Mouse (Mus musculus) layer of hippocampus, adult 9-10 months (tissue): ENCODE data around the gene Setd6.
A peak's percentile ranks its signal among the peaks of the same experiment; 100 is the strongest.

Experiments used
- DNase-seq: peaks from one replicate; pipeline ENCODE4 v3.0.0; 2022; ENCODE audit warnings: low spot score

Setd6 gene

GRCm38 (mm10) chr8:95711029-95711428, 4.7 kb upstream of the Setd6 start:
- DNase-seq: no peak

GRCm38 (mm10) chr8:95712395-95712794, 3.3 kb upstream of the Setd6 start:
- DNase-seq: no peak

DNA sequence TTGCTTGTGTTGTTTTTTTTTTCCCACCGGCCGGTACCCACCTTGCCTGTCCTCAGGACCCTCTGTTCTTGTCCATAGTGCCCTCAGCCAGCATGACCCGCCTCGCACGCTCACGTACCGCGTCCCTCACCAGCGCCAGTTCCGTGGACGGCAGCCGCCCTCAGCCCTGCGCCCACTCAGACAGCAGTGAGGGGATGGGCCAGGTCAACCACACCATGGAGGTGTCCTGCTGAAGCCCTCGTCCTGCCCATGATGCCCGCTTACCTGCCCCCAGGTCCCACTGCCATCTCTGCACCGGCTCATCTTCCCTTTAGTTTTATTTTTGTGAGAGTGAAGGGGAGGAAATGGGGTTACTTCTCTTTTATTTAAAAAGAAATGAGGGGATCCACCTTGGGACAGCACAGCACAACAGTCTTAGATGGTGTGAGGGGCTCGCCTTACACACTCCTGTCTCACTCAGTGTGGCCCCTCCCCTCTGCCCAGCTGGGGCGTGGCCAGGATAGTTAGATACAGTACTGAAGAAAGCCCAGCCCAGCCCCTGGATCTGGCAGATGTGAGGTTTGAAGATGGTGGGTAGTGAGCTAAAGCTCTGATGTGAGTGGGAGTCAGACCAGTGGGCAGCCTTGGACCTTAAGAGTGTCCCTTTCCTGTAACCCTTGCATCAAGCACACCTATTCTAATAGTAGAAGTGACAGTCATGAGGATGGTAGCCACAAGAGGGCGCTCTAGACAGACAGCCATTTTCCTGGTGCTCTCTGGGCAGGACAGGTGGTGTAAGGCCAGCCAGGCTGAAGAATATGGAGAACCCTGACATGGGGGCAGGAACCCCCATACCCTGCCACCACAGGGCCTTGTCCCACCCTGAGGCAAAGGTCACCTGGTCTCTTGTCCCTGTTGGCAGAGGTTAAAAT, 2.3 kb upstream of the Setd6 start:
- DNase-seq: peak; percentile 74

- DNase-seq: no peak
Observed at GRCm38 (mm10) chr8:95714367-95714766, 1.3 kb upstream of the Setd6 start.

DNA sequence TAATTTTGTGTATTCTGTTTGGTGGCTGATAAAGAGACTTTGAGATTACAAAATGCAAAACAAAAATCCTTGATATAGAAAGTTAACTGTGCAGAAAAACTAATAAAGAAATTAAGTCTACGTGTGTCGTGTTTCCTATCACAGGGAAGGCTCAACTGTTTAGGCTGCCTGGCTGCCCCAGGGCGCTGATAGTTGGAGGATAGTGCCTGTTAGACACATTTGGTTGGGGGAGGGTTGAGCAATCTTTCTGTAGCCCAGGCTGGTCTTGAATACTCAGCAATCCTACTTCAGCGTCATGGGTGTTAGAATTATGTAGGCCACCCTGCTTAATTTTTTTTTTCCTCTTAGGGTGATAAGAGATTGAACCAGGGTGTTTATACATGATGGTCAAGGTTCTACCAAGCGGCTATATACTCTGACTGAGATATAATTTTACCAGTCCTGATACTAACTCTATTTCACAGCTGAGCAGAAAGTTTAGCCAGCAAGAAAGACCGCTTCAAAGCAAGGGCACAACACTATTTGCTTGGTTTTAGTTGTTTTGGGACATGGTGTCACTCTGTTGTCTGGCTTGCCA, 756 bp upstream of the Setd6 start:
- no peak for DNase-seq

DNA sequence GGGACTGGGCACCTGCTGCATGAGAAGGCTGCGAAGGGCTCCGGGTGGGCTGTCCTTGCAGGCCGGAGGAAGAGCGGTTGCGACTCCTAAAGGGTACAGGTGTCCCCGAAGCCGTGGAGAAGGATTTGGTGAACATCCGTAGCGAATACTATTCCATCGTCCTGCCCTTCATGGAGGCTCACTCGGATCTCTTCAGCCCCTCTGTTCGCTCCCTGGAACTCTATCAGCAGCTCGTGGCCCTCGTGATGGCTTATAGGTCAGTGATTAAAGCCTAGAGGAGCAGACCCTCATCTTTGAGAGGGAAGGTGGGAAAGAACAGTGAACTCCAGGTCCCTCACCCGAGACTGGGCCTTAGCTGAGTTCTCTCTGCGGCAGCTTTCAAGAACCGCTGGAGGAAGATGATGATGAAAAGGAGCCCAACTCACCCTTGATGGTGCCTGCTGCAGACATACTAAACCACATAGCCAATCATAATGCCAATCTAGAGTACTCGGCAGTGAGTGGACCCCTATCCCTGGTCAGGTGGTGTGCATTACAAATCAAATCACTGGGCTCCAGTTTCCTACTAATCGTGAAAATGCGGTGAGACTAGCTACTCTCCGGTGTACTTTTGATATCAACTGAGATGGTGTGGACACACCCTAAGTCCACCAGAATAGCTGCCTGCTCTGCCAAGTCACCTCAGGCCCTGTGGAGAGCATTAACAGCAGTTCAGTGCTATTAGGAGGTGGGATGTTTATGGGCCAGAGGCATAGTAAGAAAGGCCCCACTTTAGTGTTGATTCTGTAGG, 1.1 kb downstream of the Setd6 start:
- DNase-seq: no peak

DNA sequence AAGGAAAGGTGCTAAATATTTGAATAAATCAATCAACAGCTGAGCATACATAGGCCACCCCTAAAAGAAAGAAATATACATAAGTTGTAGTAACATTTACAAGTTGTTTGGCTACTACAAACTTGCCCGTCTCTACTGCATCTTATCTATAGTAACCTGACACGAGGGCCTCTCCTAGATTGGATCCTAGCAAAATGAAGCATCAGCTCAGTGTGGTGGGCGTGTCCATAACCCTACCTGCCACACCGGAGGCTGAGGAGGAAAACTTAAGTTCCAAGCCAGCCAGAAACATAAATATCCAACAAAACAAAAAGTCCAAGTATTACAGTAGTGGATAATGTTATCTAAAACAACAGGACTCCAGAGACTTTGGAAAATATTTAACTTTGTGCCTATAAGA, 11.9 kb downstream of the Setd6 start:
- DNase-seq: no peak

- DNase-seq: no peak
Observed at GRCm38 (mm10) chr8:95738596-95738995, 22.9 kb downstream of the Setd6 start.

- DNase-seq: no peak
Observed at GRCm38 (mm10) chr8:95741732-95742131, 26.1 kb downstream of the Setd6 start.

DNA sequence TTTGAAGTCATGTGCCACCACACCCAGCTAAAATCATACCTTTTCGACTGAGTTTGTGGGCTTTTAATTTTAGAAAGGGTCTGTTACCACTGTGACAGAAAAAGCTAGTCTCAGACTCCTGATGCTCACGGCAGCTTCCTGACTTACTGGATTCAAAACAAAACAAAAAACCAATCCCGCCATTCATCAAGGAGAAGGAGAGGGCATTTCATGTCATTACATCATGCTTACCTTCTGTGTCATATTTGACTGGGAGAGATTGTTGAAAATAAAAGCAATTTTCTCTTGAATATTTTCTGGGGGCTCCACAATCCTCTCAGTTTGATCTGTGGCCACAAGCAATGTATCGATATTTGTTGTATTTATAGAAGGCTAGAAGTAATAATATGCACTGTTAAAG, 32.3 kb downstream of the Setd6 start:
- DNase-seq: no peak

GRCm38 (mm10) chr8:95751924-95752323, 36.2 kb downstream of the Setd6 start:
- DNase-seq: no peak

- DNase-seq: no peak
Observed at GRCm38 (mm10) chr8:95760323-95760722, 44.6 kb downstream of the Setd6 start.

- no peak for DNase-seq
Observed at GRCm38 (mm10) chr8:95764133-95764532, 48.5 kb downstream of the Setd6 start.
